Mouse (Mus musculus): ENCODE results near the gene Gmds. TPM values are rescaled to one million over a fixed set of nuclear protein-coding genes. Genes with fewer than 3 reads are reported as not detected.

Gene Gmds
- polyA plus RNA-seq, 1 experiment from 2014 or later, result 27.3 TPM

- no peaks in the 10 kb centered on the region for H3K27me3 ChIP-seq
- no peaks in the 10 kb centered on the region for H3K9me3 ChIP-seq
- no peak overlapping the region for H3K4me3 ChIP-seq (replicated peaks)
- no peak overlapping the region for H3K9ac ChIP-seq (replicated peaks)
- H3K36me3 ChIP-seq, result no peaks in the 10 kb centered on the region
- H3K27ac ChIP-seq, result no peak overlapping the region
- no peaks in the 10 kb centered on the region for H3K4me1 ChIP-seq (replicated peaks)
- no peak overlapping the region for H3K4me2 ChIP-seq (replicated peaks)
- no peak for ATAC-seq
- WGBS, result 45% methylated on average over 4 of the region's 4 CpGs
These were observed 329.7 kb downstream of the Gmds start for GRCm38 (mm10) chr13:32008802-32009201.

DNA sequence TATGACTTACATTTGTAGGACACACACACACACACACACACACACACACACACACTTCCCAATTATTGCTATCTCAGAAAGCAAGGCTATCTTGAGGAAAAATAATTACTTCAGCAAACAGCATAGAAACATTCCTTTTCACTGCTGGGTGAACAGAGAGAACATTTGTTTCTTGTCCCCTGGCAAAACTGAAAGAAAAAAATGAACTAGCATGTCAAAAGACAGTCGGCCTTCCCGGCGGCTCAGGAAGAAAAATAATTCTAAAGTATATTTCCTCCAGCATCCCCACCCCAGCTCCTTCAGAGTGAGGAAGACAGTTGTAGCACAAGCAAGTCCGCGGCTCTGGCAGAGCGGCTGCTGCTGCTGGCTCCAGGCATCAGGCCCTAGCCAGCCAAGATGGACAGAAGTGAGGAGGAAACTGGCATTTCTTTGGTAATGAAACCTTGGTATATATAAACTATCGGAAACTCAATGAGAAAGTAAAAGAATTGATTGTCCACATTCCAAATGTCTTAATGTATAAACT is 330.4 kb downstream of the Gmds start:
- no peaks in the 10 kb centered on the region for H3K36me3 ChIP-seq
- H3K9me3 ChIP-seq, result no peaks in the 10 kb centered on the region
- no peak for ATAC-seq
- no peak overlapping the region for H3K27ac ChIP-seq
- no peak overlapping the region for H3K9ac ChIP-seq (replicated peaks)
- no peak overlapping the region for H3K4me3 ChIP-seq (replicated peaks)
- H3K4me1 ChIP-seq (replicated peaks), result no peaks in the 10 kb centered on the region
- no peak overlapping the region for H3K4me2 ChIP-seq (replicated peaks)
- H3K27me3 ChIP-seq, result no peaks in the 10 kb centered on the region
- 71% methylated on average over 7 of the region's 7 CpGs for WGBS

- H3K27me3 ChIP-seq, result no peaks in the 10 kb centered on the region
- H3K27ac ChIP-seq, result no peak overlapping the region
- 81% methylated on average over 4 of the region's 4 CpGs for WGBS
- H3K4me1 ChIP-seq (replicated peaks), result 0 out of 2 replicates have a peak, but pooled peaks cover 6% of the 10 kb centered on the region
- H3K9ac ChIP-seq (replicated peaks), result no peak overlapping the region
- H3K9me3 ChIP-seq, result no peaks in the 10 kb centered on the region
- ATAC-seq, result no peak
- H3K4me3 ChIP-seq (replicated peaks), result no peak overlapping the region
- H3K36me3 ChIP-seq, result no peaks in the 10 kb centered on the region
- H3K4me2 ChIP-seq (replicated peaks), result no peak overlapping the region
These were observed 345.1 kb downstream of the Gmds start for GRCm38 (mm10) chr13:31993391-31993790.

GRCm38 (mm10) chr13:31992409-31993201 is 345.9 kb downstream of the Gmds start:
- ATAC-seq, result peak; percentile 80; the same call in 1 of the 2 replicates
- no peak overlapping the region for H3K9ac ChIP-seq (replicated peaks)
- H3K36me3 ChIP-seq, result no peaks in the 10 kb centered on the region
- no peak overlapping the region for H3K4me2 ChIP-seq (replicated peaks)
- H3K27me3 ChIP-seq, result no peaks in the 10 kb centered on the region
- H3K9me3 ChIP-seq, result no peaks in the 10 kb centered on the region
- 71% methylated on average over 12 of the region's 12 CpGs for WGBS
- 0 out of 2 replicates have a peak, but pooled peaks cover 6% of the 10 kb centered on the region for H3K4me1 ChIP-seq (replicated peaks)
- H3K27ac ChIP-seq, result no peak overlapping the region
- no peak overlapping the region for H3K4me3 ChIP-seq (replicated peaks)

DNA sequence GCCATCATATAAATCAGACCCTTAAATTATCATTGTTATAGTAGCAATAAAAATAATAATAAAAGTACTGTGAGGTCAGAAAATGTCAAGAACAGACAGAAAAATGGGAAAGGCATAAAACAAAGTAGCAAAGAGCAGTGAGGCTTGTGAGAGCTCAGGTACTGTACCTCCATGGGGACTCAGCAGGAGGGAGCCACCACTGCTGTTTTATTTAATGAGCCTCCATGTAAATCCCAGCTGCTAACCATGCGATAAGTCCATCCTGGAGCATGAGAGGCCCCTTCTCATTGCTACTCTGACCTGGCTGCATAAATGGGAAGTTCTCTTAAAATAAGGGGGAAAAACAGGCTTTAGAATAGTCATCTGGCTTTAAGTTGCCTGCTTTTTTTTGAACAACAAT is 357.3 kb downstream of the Gmds start:
- 79% methylated on average over 1 of the region's 1 CpGs for WGBS
- H3K9ac ChIP-seq (replicated peaks), result no peak overlapping the region

DNA sequence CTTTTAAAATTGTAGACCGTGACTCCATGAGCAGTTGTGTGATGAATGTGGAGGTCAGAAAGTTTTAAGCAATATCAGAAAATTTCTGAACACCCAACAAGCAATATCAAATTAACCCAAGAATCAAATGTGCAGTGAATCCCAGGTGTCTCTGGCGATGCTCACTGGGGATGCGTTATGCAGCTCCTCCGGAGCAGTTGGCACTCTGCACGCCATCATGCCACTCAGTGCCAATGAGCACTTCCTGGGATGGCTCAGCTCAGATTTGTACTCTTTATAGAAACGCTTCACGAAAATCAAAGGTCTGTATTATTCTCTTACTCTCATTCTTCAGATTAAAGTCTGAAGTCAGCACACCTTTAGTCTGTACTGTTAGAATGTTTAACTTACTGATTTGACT is 360.4 kb downstream of the Gmds start:
- whole genome bisulfite sequencing, result 90% methylated on average over 7 of the region's 7 CpGs
- no peak for ATAC-seq
- H3K9ac ChIP-seq (replicated peaks), result no peak overlapping the region
- H3K9me3 ChIP-seq, result no peaks in the 10 kb centered on the region
- no peaks in the 10 kb centered on the region for H3K27me3 ChIP-seq
- no peaks in the 10 kb centered on the region for H3K4me1 ChIP-seq (replicated peaks)
- no peak overlapping the region for H3K4me3 ChIP-seq (replicated peaks)
- H3K36me3 ChIP-seq, result no peaks in the 10 kb centered on the region
- H3K4me2 ChIP-seq (replicated peaks), result no peak overlapping the region
- no peak overlapping the region for H3K27ac ChIP-seq

More for the DNA sequence above, 357.3 kb downstream of the Gmds start:
- Histone ChIP-seq H3K36me3 (no peaks in the 10 kb centered on the region), H3K4me3 (replicated peaks) (no peak overlapping the region), H3K4me2 (replicated peaks) (no peak overlapping the region), H3K4me1 (replicated peaks) (no peaks in the 10 kb centered on the region), H3K27ac (no peak overlapping the region), H3K9me3 (no peaks in the 10 kb centered on the region), H3K27me3 (no peaks in the 10 kb centered on the region)
- ATAC-seq, result no peak

DNA sequence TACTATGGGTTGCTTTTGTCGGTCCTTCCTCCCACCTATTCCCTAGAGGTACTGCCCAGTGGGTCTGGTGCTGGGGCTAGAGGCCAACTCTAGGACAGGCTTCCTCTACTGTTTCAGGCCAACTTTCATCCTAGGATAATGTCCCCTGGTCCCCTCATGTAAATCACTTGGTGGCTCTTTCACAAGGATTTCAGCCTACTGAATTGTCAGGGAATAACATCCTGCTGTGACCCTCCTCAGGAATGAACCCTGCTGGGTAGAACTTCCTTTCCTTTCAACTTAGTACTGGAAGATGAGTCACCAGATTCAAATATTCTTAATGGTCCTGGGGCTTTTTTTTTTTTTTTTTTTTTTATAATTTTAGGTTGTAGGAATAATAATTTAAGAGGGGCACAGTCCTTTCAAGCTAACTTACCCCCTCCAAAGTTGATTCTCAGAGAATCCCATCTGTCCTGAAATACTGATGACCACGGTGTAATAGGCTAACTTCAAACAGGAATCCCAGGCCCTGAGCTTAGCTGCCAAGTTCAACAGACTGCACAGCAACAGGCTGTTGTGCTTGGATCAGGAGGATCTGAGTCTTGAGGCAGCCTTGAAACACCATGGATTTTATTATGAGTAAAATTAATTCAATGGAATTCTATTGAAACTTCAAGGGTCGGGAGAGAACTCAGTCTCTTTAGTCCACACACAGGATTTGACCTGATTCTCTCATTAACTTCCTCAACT is 363.6 kb downstream of the Gmds start:
- Histone ChIP-seq H3K27me3 (no peaks in the 10 kb centered on the region), H3K9me3 (no peaks in the 10 kb centered on the region), H3K4me2 (replicated peaks) (no peak overlapping the region), H3K4me3 (replicated peaks) (no peak overlapping the region), H3K9ac (replicated peaks) (no peak overlapping the region), H3K27ac (no peak overlapping the region), H3K36me3 (no peaks in the 10 kb centered on the region), H3K4me1 (replicated peaks) (no peaks in the 10 kb centered on the region)
- WGBS, result 52% methylated on average over 3 of the region's 3 CpGs
- no peak for ATAC-seq

DNA sequence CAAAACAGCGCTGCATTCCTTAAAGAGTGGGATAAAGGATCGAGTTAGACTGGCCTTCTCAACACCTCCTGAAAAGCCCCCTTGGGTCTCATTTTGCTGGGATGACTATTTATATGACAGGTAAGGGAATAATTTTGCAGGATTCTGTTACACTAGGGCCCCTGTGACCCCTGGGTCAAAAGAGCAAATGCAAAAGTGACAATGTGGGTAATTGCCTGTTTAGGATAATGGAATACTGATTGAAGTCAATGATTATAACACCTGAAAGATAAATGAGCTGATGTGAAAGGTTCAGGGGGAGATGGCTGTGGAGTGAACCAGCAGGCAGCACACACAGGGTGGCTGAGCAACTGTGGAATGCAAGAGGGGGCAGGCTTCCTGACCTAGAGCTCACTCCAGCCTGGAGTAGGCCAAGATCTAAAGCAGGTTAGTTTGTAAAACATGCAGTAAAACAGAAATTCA is 367.5 kb downstream of the Gmds start:
- Histone ChIP-seq H3K4me2 (replicated peaks) (no peak overlapping the region), H3K36me3 (no peaks in the 10 kb centered on the region), H3K9ac (replicated peaks) (no peak overlapping the region), H3K9me3 (no peaks in the 10 kb centered on the region), H3K4me1 (replicated peaks) (no peaks in the 10 kb centered on the region), H3K27ac (no peak overlapping the region), H3K27me3 (no peaks in the 10 kb centered on the region), H3K4me3 (replicated peaks) (no peak overlapping the region)
- no peak for ATAC-seq
- WGBS, result 83% methylated on average over 2 of the region's 2 CpGs

- Histone ChIP-seq H3K27me3 (no peaks in the 10 kb centered on the region), H3K9me3 (no peaks in the 10 kb centered on the region), H3K9ac (replicated peaks) (no peak overlapping the region), H3K4me1 (replicated peaks) (no peaks in the 10 kb centered on the region), H3K36me3 (no peaks in the 10 kb centered on the region), H3K4me2 (replicated peaks) (no peak overlapping the region), H3K4me3 (replicated peaks) (no peak overlapping the region), H3K27ac (no peak overlapping the region)
- no peak for ATAC-seq
- 86% methylated on average over 2 of the region's 2 CpGs for WGBS
These were observed 370.3 kb downstream of the Gmds start for GRCm38 (mm10) chr13:31968272-31968671.

GRCm38 (mm10) chr13:31966931-31967532 is 371.5 kb downstream of the Gmds start:
- no peak for ATAC-seq
- no peak overlapping the region for H3K27ac ChIP-seq
- H3K9ac ChIP-seq (replicated peaks), result no peak overlapping the region
- H3K4me1 ChIP-seq (replicated peaks), result no peaks in the 10 kb centered on the region
- no peaks in the 10 kb centered on the region for H3K9me3 ChIP-seq
- 78% methylated on average over 3 of the region's 3 CpGs for WGBS
- no peak overlapping the region for H3K4me3 ChIP-seq (replicated peaks)
- no peaks in the 10 kb centered on the region for H3K36me3 ChIP-seq
- no peaks in the 10 kb centered on the region for H3K27me3 ChIP-seq
- no peak overlapping the region for H3K4me2 ChIP-seq (replicated peaks)

GRCm38 (mm10) chr13:31960514-31960913 is 378.0 kb downstream of the Gmds start:
- Histone ChIP-seq H3K27me3 (no peaks in the 10 kb centered on the region), H3K9me3 (no peaks in the 10 kb centered on the region), H3K9ac (replicated peaks) (no peak overlapping the region), H3K27ac (no peak overlapping the region), H3K4me2 (replicated peaks) (no peak overlapping the region), H3K36me3 (no peaks in the 10 kb centered on the region), H3K4me1 (replicated peaks) (no peaks in the 10 kb centered on the region; the same call in 1 of the 2 replicates), H3K4me3 (replicated peaks) (no peak overlapping the region)
- ATAC-seq, result no peak
- WGBS, result 20% methylated on average over 3 of the region's 3 CpGs
